Mouse (Mus musculus): ENCODE measurements around the gene Tpp1. TPM values are rescaled to one million over a fixed set of nuclear protein-coding genes. Genes with fewer than 3 reads are reported as not detected.
"Not testable (repeated sequence)": the region's sequence is repeated elsewhere in the genome, so short reads cannot be mapped to it uniquely, and the experiment has no call there.

Gene Tpp1
- polyA plus RNA-seq, 1 experiment from 2014 or later = 57.9 TPM

- Histone ChIP-seq H3K36me3 (ENCODE audit: control insufficient read depth, insufficient read depth, low read length) (peaks cover 28% of the 10 kb centered on the region), H3K4me3 (ENCODE audit: low read depth, low read length) (peak within 1 kb of the TSS; percentile 82), H3K27me3 (ENCODE audit: control insufficient read depth, insufficient read depth, low read length) (no peaks in the 10 kb centered on the region), H3K9me3 (ENCODE audit: control insufficient read depth, low read length) (no peaks in the 10 kb centered on the region), H3K4me1 (ENCODE audit: control insufficient read depth, insufficient read depth, low read length) (peaks cover 22% of the 10 kb centered on the region; the same call in 1 of the 2 replicates), H3K4me2 (peak within 1 kb of the TSS; percentile 82), H3K27ac (ENCODE audit: low read depth, low read length) (peak within 1 kb of the TSS; percentile 69), H3K9ac (ENCODE audit: low read length) (peak within 1 kb of the TSS; percentile 92)
- ATAC-seq (ENCODE audit: low FRiP score) (no peak), DNase-seq (ENCODE audit: low spot score, missing footprints) (peak; percentile 97)
- WGBS = under 1% methylated on average over 30 of the region's 30 CpGs
Measured at GRCm38 (mm10) chr7:105736911-105737521, 15.0 kb downstream of the Tpp1 start, which contains the start of gene Rrp8. Gene Rrp8, minus strand, starts transcription at chr7:105737385.

- DNase-seq (ENCODE audit: low spot score, missing footprints) (peak; percentile 97), ATAC-seq (ENCODE audit: low FRiP score) (peak; percentile 98)
- H3K9ac ChIP-seq (ENCODE audit: low read length) = peak within 1 kb of the TSS; percentile 92
- peaks cover 22% of the 10 kb centered on the region; the same call in 1 of the 2 replicates for H3K4me1 ChIP-seq (ENCODE audit: control insufficient read depth, insufficient read depth, low read length)
- WGBS = under 1% methylated on average over 60 of the region's 62 CpGs
- H3K9me3 ChIP-seq (ENCODE audit: control insufficient read depth, low read length) = no peaks in the 10 kb centered on the region
- H3K27ac ChIP-seq (ENCODE audit: low read depth, low read length) = peak within 1 kb of the TSS; percentile 69
- H3K4me2 ChIP-seq = peak within 1 kb of the TSS; percentile 82
- H3K4me3 ChIP-seq (ENCODE audit: low read depth, low read length) = peak within 1 kb of the TSS; percentile 82
- H3K36me3 ChIP-seq (ENCODE audit: control insufficient read depth, insufficient read depth, low read length) = peaks cover 24% of the 10 kb centered on the region
- no peaks in the 10 kb centered on the region for H3K27me3 ChIP-seq (ENCODE audit: control insufficient read depth, insufficient read depth, low read length)
Measured at GRCm38 (mm10) chr7:105736264-105736901, 15.7 kb downstream of the Tpp1 start, which contains the start of gene Ilk. Gene Ilk, plus strand, starts transcription at chr7:105736592.

GRCm38 (mm10) chr7:105735464-105735863 is 16.6 kb downstream of the Tpp1 start:
- H3K27me3 ChIP-seq (ENCODE audit: control insufficient read depth, insufficient read depth, low read length); ATAC-seq (ENCODE audit: low FRiP score); H3K27ac ChIP-seq (ENCODE audit: low read depth, low read length); DNase-seq (ENCODE audit: low spot score, missing footprints); H3K9me3 ChIP-seq (ENCODE audit: control insufficient read depth, low read length): not testable (repeated sequence)
- Histone ChIP-seq H3K4me1 (ENCODE audit: control insufficient read depth, insufficient read depth, low read length) (peaks cover 22% of the 10 kb centered on the region; the same call in 1 of the 2 replicates), H3K4me3 (ENCODE audit: low read depth, low read length) (peak overlapping the region; percentile 82), H3K4me2 (peak overlapping the region; percentile 82), H3K9ac (ENCODE audit: low read length) (peak overlapping the region; percentile 92), H3K36me3 (ENCODE audit: control insufficient read depth, insufficient read depth, low read length) (peaks cover 19% of the 10 kb centered on the region)
- WGBS = 61% methylated on average over 4 of the region's 4 CpGs

- Histone ChIP-seq H3K27ac (ENCODE audit: low read depth, low read length) (no peak overlapping the region), H3K4me2 (no peak overlapping the region), H3K9ac (ENCODE audit: low read length) (0 out of 2 replicates have a peak overlapping the region, but pooled peaks have one; percentile 10), H3K9me3 (ENCODE audit: control insufficient read depth, low read length) (no peaks in the 10 kb centered on the region), H3K27me3 (ENCODE audit: control insufficient read depth, insufficient read depth, low read length) (no peaks in the 10 kb centered on the region), H3K36me3 (ENCODE audit: control insufficient read depth, insufficient read depth, low read length) (peaks cover 18% of the 10 kb centered on the region; the same call in 1 of the 2 replicates), H3K4me3 (ENCODE audit: low read depth, low read length) (no peak overlapping the region), H3K4me1 (ENCODE audit: control insufficient read depth, insufficient read depth, low read length) (peaks cover 22% of the 10 kb centered on the region; the same call in 1 of the 2 replicates)
- ATAC-seq (ENCODE audit: low FRiP score) (no peak), DNase-seq (ENCODE audit: low spot score, missing footprints) (peak; percentile 69)
- WGBS = 90% methylated on average over 8 of the region's 8 CpGs
Measured at GRCm38 (mm10) chr7:105734826-105735225, 17.2 kb downstream of the Tpp1 start.

GRCm38 (mm10) chr7:105733836-105734235 is 18.2 kb downstream of the Tpp1 start:
- Histone ChIP-seq H3K9ac (ENCODE audit: low read length) (no peak overlapping the region), H3K27me3 (ENCODE audit: control insufficient read depth, insufficient read depth, low read length) (no peaks in the 10 kb centered on the region), H3K4me3 (ENCODE audit: low read depth, low read length) (no peak overlapping the region), H3K4me1 (ENCODE audit: control insufficient read depth, insufficient read depth, low read length) (peaks cover 23% of the 10 kb centered on the region), H3K9me3 (ENCODE audit: control insufficient read depth, low read length) (no peaks in the 10 kb centered on the region), H3K4me2 (no peak overlapping the region), H3K36me3 (ENCODE audit: control insufficient read depth, insufficient read depth, low read length) (peaks cover 18% of the 10 kb centered on the region; the same call in 1 of the 2 replicates), H3K27ac (ENCODE audit: low read depth, low read length) (no peak overlapping the region)
- WGBS = 95% methylated on average over 11 of the region's 11 CpGs
- peak; percentile 75 for DNase-seq (ENCODE audit: low spot score, missing footprints)
- ATAC-seq (ENCODE audit: low FRiP score) = no peak

GRCm38 (mm10) chr7:105728701-105729428 is 23.2 kb downstream of the Tpp1 start:
- Histone ChIP-seq H3K36me3 (ENCODE audit: control insufficient read depth, insufficient read depth, low read length) (peaks cover 12% of the 10 kb centered on the region; the same call in 1 of the 2 replicates), H3K4me1 (ENCODE audit: control insufficient read depth, insufficient read depth, low read length) (peaks cover 7% of the 10 kb centered on the region), H3K4me3 (ENCODE audit: low read depth, low read length) (no peak overlapping the region), H3K9ac (ENCODE audit: low read length) (0 out of 2 replicates have a peak overlapping the region, but pooled peaks have one; percentile 6), H3K9me3 (ENCODE audit: control insufficient read depth, low read length) (no peaks in the 10 kb centered on the region), H3K27me3 (ENCODE audit: control insufficient read depth, insufficient read depth, low read length) (no peaks in the 10 kb centered on the region), H3K27ac (ENCODE audit: low read depth, low read length) (peak overlapping the region; percentile 36; the same call in 1 of the 2 replicates), H3K4me2 (no peak overlapping the region)
- 54% methylated on average over 6 of the region's 6 CpGs for WGBS
- peak; percentile 85 for DNase-seq (ENCODE audit: low spot score, missing footprints)
- ATAC-seq (ENCODE audit: low FRiP score) = peak; percentile 71

DNA sequence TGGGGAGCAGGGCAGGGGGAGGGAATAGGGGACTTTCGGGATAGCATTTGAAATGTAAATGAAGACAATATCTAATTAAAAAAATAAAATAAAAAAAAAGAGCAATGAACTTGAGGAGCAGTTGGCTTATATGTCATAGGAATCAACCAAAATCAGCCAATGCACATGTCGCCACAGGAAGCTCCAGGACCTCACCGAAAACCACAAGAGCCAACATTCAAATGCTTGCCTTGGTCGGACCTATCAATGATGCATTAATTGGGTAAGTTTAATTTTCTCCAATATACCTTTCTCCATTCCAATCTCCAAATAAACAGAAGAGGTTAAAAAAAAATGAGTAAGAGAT is 25.1 kb downstream of the Tpp1 start:
- WGBS = 92% methylated on average over 4 of the region's 4 CpGs
- Histone ChIP-seq H3K9ac (ENCODE audit: low read length) (no peak overlapping the region), H3K27ac (ENCODE audit: low read depth, low read length) (no peak overlapping the region), H3K27me3 (ENCODE audit: control insufficient read depth, insufficient read depth, low read length) (no peaks in the 10 kb centered on the region), H3K4me3 (ENCODE audit: low read depth, low read length) (no peak overlapping the region), H3K4me1 (ENCODE audit: control insufficient read depth, insufficient read depth, low read length) (peaks cover 7% of the 10 kb centered on the region), H3K36me3 (ENCODE audit: control insufficient read depth, insufficient read depth, low read length) (no peaks in the 10 kb centered on the region), H3K4me2 (no peak overlapping the region), H3K9me3 (ENCODE audit: control insufficient read depth, low read length) (no peaks in the 10 kb centered on the region)
- no peak for DNase-seq (ENCODE audit: low spot score, missing footprints)
- ATAC-seq (ENCODE audit: low FRiP score) = no peak

DNA sequence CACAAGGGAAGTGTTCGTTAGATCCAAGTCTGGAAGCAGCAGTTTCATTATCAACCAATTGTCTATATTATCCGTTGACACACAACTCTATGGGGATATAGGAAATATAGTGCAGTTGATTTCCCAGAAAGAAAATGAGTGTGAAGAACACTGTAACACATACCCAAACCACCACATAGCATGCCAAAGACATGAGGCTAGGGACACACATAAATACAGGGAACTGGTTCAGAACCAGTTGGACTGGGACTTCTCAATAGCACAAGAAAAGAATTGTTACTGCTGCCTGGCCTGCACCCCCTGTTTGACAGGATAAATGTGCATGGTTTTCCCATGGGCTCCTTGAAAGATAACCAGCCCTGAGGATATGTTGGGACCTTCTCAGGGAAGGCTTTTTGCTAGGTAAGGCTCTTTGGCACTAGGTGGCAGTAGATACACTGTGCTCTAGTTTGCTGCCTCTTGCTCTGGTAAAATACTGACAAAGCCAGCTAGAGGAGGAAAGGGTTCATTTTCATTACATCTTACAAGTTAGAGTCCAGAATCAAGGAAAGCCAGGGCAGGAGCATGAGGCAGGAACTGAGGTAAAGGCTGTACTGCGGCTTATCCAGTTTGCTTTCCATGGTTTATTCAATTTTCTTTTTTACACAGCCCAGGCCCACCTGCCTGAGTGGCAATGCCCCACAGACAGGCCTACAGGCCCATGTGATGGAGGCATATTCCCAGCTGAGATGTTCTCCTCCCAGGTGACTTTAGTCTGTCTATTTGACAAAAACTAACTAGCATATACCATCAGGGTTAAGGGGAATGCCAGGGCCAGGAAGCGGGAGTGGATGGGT is 25.7 kb downstream of the Tpp1 start:
- peak; percentile 81 for ATAC-seq (ENCODE audit: low FRiP score)
- Histone ChIP-seq H3K27me3 (ENCODE audit: control insufficient read depth, insufficient read depth, low read length) (no peaks in the 10 kb centered on the region), H3K4me3 (ENCODE audit: low read depth, low read length) (no peak overlapping the region), H3K4me2 (no peak overlapping the region), H3K9ac (ENCODE audit: low read length) (no peak overlapping the region), H3K36me3 (ENCODE audit: control insufficient read depth, insufficient read depth, low read length) (no peaks in the 10 kb centered on the region), H3K27ac (ENCODE audit: low read depth, low read length) (no peak overlapping the region), H3K9me3 (ENCODE audit: control insufficient read depth, low read length) (no peaks in the 10 kb centered on the region), H3K4me1 (ENCODE audit: control insufficient read depth, insufficient read depth, low read length) (peaks cover 7% of the 10 kb centered on the region)
- WGBS = 85% methylated on average over 4 of the region's 4 CpGs
- peak; percentile 92 for DNase-seq (ENCODE audit: low spot score, missing footprints)

Measured in midbrain, embryonic 11.5 days (tissue).